Mouse (Mus musculus) limb, embryonic 10.5 days (tissue): ENCODE measurements around the gene Hspa1l. TPM values are rescaled to one million over a fixed set of nuclear protein-coding genes. Genes with fewer than 3 reads are reported as not detected.
A peak's percentile ranks its signal among the peaks of the same experiment; 100 is the strongest.
"Not testable (repeated sequence)": the region's sequence is repeated elsewhere in the genome, so short reads cannot be mapped to it uniquely, and the experiment has no call there.

Source experiments
- DNase-seq: peaks from one replicate; pipeline ENCODE4 v3.0.0-alpha.2; 2017; ENCODE audit warnings: low spot score
- H3K27ac ChIP-seq: fragments of 300-500 bp; sonication (generic); 2 replicates; pipeline ENCODE4 v1.5.1; 2016; ENCODE audit warnings: mild to moderate bottlenecking
- H3K27me3 ChIP-seq: fragments of 300-500 bp; sonication (generic); 2 replicates; pipeline ENCODE4 v1.6.1; 2016; ENCODE audit warnings: low read depth, mild to moderate bottlenecking; ENCODE audit not compliant: poor library complexity, severe bottlenecking
- H3K36me3 ChIP-seq: fragments of 300-500 bp; sonication (generic); 2 replicates; pipeline ENCODE4 v1.6.1; 2016; ENCODE audit warnings: mild to moderate bottlenecking, moderate library complexity
- H3K4me1 ChIP-seq: fragments of 300-500 bp; sonication (generic); 2 replicates; pipeline ENCODE4 v1.6.1; 2016
- H3K4me3 ChIP-seq: fragments of 300-500 bp; sonication (generic); 2 replicates; pipeline ENCODE4 v1.5.1; 2016; ENCODE audit warnings: mild to moderate bottlenecking, moderate library complexity
- H3K9me3 ChIP-seq: fragments of 300-500 bp; sonication (generic); replicated peaks from 2 replicates; pipeline ENCODE4 v1.6.1; 2016; ENCODE audit warnings: mild to moderate bottlenecking
- WGBS: fragments of 180-500 bp; shearing (Covaris S2); methylation state at CpG from one replicate; pipeline ENCODE4 v1.1.7; 2016; 5-methylcytosine and 5-hydroxymethylcytosine counted together
- polyA plus RNA-seq: library from polyadenylated mRNA; unstranded; fragments of >200 nt; fragmentation: Nextera tagmentation; extraction: Ambion mirVana; gene quantifications from 2 replicates; pipeline ENCODE4 v1.2.1, GENCODE M21; 2016

Hspa1l gene
- polyA plus RNA-seq, 1 experiment from 2014 or later, result 0.85 TPM

GRCm38 (mm10) chr17:34954831-34955230, 17.7 kb upstream of the Hspa1l start:
- WGBS, result 60% methylated on average over 4 of the region's 4 CpGs
- Histone ChIP-seq H3K4me3 (no peak overlapping the region), H3K4me1 (peaks cover 12% of the 10 kb centered on the region), H3K36me3 (peaks cover 23% of the 10 kb centered on the region), H3K27ac (no peak overlapping the region), H3K9me3 (no peaks in the 10 kb centered on the region), H3K27me3 (peaks cover 26% of the 10 kb centered on the region)
- no peak for DNase-seq

DNA sequence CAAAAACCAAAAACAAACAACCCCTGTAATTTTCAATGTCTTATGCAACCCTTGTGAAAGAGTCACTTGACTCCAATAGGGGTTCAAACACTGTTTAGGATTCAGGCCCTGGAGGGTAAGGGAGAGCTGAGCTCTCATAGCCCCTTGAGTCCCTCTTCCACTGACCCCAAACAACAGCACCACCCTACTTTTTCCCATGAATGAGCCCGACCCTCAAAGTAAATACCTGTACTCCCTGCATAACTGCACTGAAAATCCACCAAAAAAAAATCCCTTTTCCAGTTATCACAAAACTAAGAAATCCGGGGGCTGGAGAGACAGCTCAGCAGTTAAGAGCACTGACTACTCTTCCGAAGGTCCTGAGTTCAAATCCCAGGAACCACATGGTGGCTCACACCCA, 16.6 kb upstream of the Hspa1l start:
- Histone ChIP-seq H3K4me3 (no peak overlapping the region), H3K36me3 (peaks cover 12% of the 10 kb centered on the region), H3K9me3 (no peaks in the 10 kb centered on the region), H3K27me3 (peaks cover 32% of the 10 kb centered on the region), H3K27ac (no peak overlapping the region), H3K4me1 (peaks cover 10% of the 10 kb centered on the region)
- WGBS, result 85% methylated on average over 3 of the region's 3 CpGs
- no peak for DNase-seq

DNA sequence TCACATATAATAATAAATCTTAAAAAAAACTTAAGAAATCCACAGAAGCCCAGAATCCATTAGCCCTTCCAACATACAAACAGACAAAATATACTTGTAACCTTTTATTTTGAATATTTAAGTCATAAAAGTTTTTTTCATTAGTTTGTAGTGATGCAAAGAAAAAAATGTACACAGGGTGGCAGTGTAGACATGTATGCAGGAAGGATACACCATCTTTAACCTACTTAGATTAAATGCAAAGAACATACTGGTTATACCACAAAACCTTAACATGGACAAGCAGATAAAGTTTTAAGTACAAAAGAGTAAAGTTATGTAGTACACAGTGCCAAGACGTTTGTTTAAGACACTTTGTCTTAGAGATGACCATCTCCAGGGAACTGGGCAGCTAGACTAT, 16.2 kb upstream of the Hspa1l start:
- H3K4me3 ChIP-seq, result no peak overlapping the region
- 75% methylated on average over 1 of the region's 1 CpGs for WGBS
- DNase-seq, result no peak
- peaks cover 9% of the 10 kb centered on the region for H3K4me1 ChIP-seq
- H3K27ac ChIP-seq, result no peak overlapping the region
- H3K27me3 ChIP-seq, result peaks cover 37% of the 10 kb centered on the region
- no peaks in the 10 kb centered on the region for H3K9me3 ChIP-seq
- peaks cover 8% of the 10 kb centered on the region for H3K36me3 ChIP-seq

DNA sequence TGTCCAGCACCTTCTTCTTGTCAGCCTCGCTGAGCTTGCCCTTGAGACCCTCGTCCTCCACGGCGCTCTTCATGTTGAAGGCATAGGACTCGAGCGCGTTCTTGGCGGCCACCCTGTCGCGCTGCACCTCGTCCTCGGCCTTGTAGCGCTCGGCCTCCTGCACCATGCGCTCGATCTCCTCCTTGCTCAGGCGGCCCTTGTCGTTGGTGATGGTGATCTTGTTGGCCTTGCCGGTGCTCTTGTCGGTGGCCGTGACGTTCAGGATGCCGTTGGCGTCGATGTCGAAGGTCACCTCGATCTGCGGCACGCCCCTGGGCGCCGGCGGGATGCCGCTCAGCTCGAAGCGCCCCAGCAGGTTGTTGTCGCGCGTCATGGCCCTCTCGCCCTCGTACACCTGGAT, 15.2 kb upstream of the Hspa1l start:
- H3K27ac ChIP-seq, H3K36me3 ChIP-seq, H3K4me1 ChIP-seq, H3K9me3 ChIP-seq, DNase-seq, H3K4me3 ChIP-seq: not testable (repeated sequence)
- WGBS, result 14% methylated on average over 36 of the region's 40 CpGs
- peaks cover 46% of the 10 kb centered on the region for H3K27me3 ChIP-seq

DNA sequence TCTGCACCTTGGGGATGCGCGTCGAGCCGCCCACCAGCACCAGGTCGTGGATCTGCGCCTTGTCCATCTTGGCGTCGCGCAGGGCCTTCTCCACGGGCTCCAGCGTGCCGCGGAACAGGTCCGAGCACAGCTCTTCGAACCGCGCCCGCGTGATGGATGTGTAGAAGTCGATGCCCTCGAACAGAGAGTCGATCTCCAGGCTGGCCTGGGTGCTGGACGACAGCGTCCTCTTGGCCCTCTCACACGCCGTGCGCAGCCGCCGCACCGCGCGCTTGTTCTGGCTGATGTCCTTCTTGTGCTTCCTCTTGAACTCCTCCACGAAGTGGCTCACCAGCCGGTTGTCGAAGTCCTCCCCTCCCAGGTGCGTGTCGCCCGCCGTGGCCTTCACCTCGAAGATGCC, 14.5 kb upstream of the Hspa1l start:
- peaks cover 51% of the 10 kb centered on the region for H3K27me3 ChIP-seq
- WGBS, result 29% methylated on average over 28 of the region's 40 CpGs
- H3K9me3 ChIP-seq, H3K36me3 ChIP-seq, H3K4me1 ChIP-seq, H3K4me3 ChIP-seq, H3K27ac ChIP-seq, DNase-seq: not testable (repeated sequence)

GRCm38 (mm10) chr17:34958734-34959129, 13.8 kb upstream of the Hspa1l start:
- Histone ChIP-seq H3K27me3 (peaks cover 58% of the 10 kb centered on the region), H3K4me3 (peak overlapping the region; percentile 57)
- not testable (repeated sequence) for H3K36me3 ChIP-seq, DNase-seq, H3K9me3 ChIP-seq, H3K27ac ChIP-seq, H3K4me1 ChIP-seq
- WGBS, result under 1% methylated on average over 31 of the region's 47 CpGs

GRCm38 (mm10) chr17:34959130-34959778, 13.2 kb upstream of the Hspa1l start, which contains the start of gene Hspa1b:
Gene Hspa1b, minus strand, starts transcription at chr17:34959238.
- peaks cover 58% of the 10 kb centered on the region for H3K27me3 ChIP-seq
- H3K9me3 ChIP-seq, H3K4me1 ChIP-seq, H3K36me3 ChIP-seq: not testable (repeated sequence)
- peak; percentile 78 for DNase-seq
- under 1% methylated on average over 32 of the region's 32 CpGs for WGBS
- H3K27ac ChIP-seq, result peak within 1 kb of the TSS; percentile 89
- H3K4me3 ChIP-seq, result peak within 1 kb of the TSS; percentile 57

DNA sequence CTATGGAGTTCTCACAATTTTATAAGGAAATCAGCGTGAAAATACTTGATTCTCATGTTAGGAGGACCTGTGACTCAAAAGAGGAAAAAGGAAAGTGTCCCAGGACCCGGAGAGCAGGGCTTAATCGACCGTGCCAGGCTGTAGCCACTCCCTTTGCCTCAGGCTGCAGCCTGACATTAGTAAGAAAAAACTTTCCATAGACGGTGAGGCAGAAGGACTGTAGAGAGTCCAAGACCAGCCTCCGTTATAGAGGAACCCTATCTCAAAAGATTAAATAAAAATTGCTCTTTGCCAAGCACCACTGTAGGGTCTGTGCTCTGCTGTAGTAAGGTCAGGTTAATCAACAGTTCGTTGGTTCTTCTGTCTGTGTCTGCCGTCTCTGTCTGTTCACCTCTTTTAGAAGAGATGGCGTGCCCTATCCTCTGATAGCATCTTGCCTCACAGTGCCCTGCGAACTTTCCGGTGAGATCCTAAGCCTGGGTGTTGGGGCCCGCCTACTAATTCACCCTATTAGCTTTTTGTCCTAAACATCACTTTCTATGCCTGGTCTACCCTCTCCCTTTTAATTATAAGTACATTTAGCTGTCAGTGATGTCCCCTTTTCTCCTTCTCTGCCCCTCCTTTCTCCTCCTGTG, 12.5 kb upstream of the Hspa1l start:
- no peak for DNase-seq
- Histone ChIP-seq H3K9me3 (no peaks in the 10 kb centered on the region), H3K27me3 (peaks cover 52% of the 10 kb centered on the region), H3K36me3 (no peaks in the 10 kb centered on the region), H3K4me1 (peaks cover 15% of the 10 kb centered on the region), H3K4me3 (peak overlapping the region; percentile 57), H3K27ac (peak overlapping the region; percentile 89)
- WGBS, result 17% methylated on average over 12 of the region's 12 CpGs

DNA sequence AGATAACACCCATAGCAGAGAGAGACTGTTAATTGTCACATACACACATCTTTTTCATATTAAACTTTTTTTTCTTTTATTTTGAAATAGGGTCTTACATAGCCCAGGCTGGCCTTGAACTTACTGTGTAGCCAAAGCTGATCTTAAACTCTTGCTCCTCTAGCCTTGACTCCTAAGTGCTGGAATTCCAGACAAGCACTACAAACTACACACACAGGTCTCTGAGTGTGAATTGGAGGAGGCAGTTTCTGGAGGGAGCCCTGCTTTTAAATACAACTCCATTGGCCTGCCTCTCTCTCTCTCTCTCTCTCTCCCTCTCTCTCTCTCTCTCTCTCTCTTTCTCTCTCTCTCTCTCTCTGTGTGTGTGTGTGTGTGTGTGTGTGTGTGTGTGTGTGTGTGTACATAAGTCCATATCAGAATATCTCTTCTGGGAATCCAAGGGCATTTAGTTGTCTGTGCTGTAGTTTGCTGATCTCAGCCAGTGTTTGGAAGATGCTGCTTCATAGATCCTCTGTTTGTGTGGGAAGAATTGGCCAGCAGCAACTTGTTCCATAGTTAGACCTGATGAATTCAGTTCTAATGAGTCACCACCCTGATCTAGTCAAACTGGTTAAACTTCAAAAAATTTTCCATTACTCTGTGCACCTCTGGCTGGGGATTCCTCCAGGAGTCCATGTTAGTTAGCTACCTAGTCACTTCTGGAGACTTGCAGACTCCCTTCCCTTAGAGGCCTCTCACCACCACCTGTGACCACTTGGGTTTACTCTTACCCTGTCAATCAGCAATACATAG, 11.6 kb upstream of the Hspa1l start:
- Histone ChIP-seq H3K4me1 (peaks cover 16% of the 10 kb centered on the region), H3K27me3 (peaks cover 51% of the 10 kb centered on the region), H3K27ac (no peak overlapping the region), H3K9me3 (no peaks in the 10 kb centered on the region), H3K4me3 (no peak overlapping the region), H3K36me3 (no peaks in the 10 kb centered on the region)
- DNase-seq, result no peak

DNA sequence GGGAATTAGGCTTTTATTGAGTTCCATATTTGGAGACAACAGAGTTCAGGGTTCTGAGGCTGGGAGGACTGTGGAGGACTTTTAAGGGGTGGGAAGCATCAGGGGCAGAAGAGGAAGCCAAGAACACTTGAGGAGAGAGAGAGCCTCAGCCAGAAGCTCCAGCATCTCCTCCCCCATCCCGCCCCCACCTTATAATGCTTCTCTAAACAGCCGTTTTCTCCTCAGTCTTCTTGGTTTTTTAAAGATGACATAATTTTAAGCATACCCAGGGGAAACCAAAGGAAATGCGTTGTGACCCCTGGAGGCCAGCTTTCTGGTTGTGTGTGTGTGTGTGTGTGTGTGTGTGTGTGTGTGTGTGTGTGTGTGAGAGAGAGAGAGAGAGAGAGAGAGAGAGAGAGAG, 10.4 kb upstream of the Hspa1l start:
- Histone ChIP-seq H3K36me3 (no peaks in the 10 kb centered on the region), H3K4me3 (no peak overlapping the region), H3K9me3 (no peaks in the 10 kb centered on the region), H3K27ac (no peak overlapping the region), H3K27me3 (peaks cover 46% of the 10 kb centered on the region), H3K4me1 (peaks cover 16% of the 10 kb centered on the region)
- 41% methylated on average over 3 of the region's 3 CpGs for WGBS
- no peak for DNase-seq

DNA sequence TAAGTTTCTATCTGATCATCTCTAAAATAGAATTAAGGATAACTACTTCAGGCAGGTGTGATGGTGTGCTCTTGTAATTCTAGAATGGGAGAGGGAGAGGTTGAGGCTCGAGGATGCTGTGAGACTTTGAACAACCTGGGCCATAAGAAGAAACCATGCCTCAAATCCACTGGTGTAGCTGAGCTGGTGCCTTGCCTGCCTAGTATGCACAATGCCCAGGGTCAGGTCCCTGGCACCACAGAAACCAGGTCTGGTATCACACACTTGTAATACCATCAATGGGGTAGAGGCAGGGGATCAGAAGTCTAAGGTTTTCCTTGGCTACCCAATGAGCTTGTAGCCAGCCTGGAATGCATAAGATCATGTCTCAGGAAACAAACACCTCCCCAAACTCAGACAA, 9.7 kb upstream of the Hspa1l start:
- no peaks in the 10 kb centered on the region for H3K36me3 ChIP-seq
- H3K9me3 ChIP-seq, result no peaks in the 10 kb centered on the region
- DNase-seq, result no peak
- H3K27ac ChIP-seq, result no peak overlapping the region
- 60% methylated on average over 1 of the region's 1 CpGs for WGBS
- H3K27me3 ChIP-seq, result peaks cover 53% of the 10 kb centered on the region
- H3K4me3 ChIP-seq, result no peak overlapping the region
- H3K4me1 ChIP-seq, result peaks cover 16% of the 10 kb centered on the region

- Histone ChIP-seq H3K27me3 (peaks cover 71% of the 10 kb centered on the region), H3K36me3 (no peaks in the 10 kb centered on the region), H3K9me3 (no peaks in the 10 kb centered on the region), H3K27ac (no peak overlapping the region), H3K4me1 (peaks cover 15% of the 10 kb centered on the region), H3K4me3 (no peak overlapping the region)
- 24% methylated on average over 1 of the region's 1 CpGs for WGBS
- DNase-seq, result no peak
Measured at GRCm38 (mm10) chr17:34964640-34965049, 7.9 kb upstream of the Hspa1l start.

GRCm38 (mm10) chr17:34965627-34966026, 6.9 kb upstream of the Hspa1l start:
- Histone ChIP-seq H3K27ac (no peak overlapping the region), H3K36me3 (no peaks in the 10 kb centered on the region), H3K27me3 (peaks cover 75% of the 10 kb centered on the region), H3K4me3 (no peak overlapping the region), H3K9me3 (no peaks in the 10 kb centered on the region), H3K4me1 (peaks cover 7% of the 10 kb centered on the region)
- DNase-seq, result no peak
- WGBS, result 84% methylated on average over 5 of the region's 5 CpGs
